Mouse (Mus musculus) neural tube, embryonic 15.5 days (tissue): ENCODE data around the gene Zfp68. TPM values are rescaled to one million over a fixed set of nuclear protein-coding genes. Genes with fewer than 3 reads are reported as not detected.
A peak's percentile ranks its signal among the peaks of the same experiment; 100 is the strongest.

Experiments used
- ATAC-seq: fragments of 200-750 bp; cut with Nextera tagmentation; 2 replicates; pipeline ENCODE4 v1.8.0; 2017; ENCODE audit warnings: mild to moderate bottlenecking, moderate TSS enrichment, moderate library complexity; ENCODE audit not compliant: low FRiP score
- H3K27ac ChIP-seq: fragments of 300-500 bp; sonication (generic); replicated peaks from 2 replicates; pipeline ENCODE4 v1.5.1; 2015; ENCODE audit warnings: mild to moderate bottlenecking, inconsistent platforms
- H3K27me3 ChIP-seq: fragments of 300-500 bp; sonication (generic); replicated peaks from 2 replicates; pipeline ENCODE4 v1.6.1; 2015; ENCODE audit warnings: inconsistent platforms
- H3K36me3 ChIP-seq: fragments of 300-500 bp; sonication (generic); 2 replicates; pipeline ENCODE4 v1.6.1; 2015; ENCODE audit warnings: inconsistent platforms
- H3K4me1 ChIP-seq: fragments of 300-500 bp; sonication (generic); 2 replicates; pipeline ENCODE4 v1.6.1; 2015; ENCODE audit warnings: inconsistent platforms
- H3K4me2 ChIP-seq: fragments of 300-500 bp; sonication (generic); 2 replicates; pipeline ENCODE4 v1.6.1; 2015; ENCODE audit warnings: inconsistent platforms, mild to moderate bottlenecking, moderate library complexity
- H3K4me3 ChIP-seq: fragments of 300-500 bp; sonication (generic); replicated peaks from 2 replicates; pipeline ENCODE4 v1.5.1; 2015; ENCODE audit warnings: mild to moderate bottlenecking, inconsistent platforms
- H3K9ac ChIP-seq: fragments of 300-500 bp; sonication (generic); replicated peaks from 2 replicates; pipeline ENCODE4 v1.6.1; 2015; ENCODE audit warnings: mild to moderate bottlenecking, inconsistent platforms
- H3K9me3 ChIP-seq: fragments of 300-500 bp; sonication (generic); replicated peaks from 2 replicates; pipeline ENCODE4 v1.6.1; 2016; ENCODE audit warnings: inconsistent platforms
- WGBS: fragments of 180-500 bp; shearing (Covaris S2); methylation state at CpG from one replicate; pipeline ENCODE4 v1.1.7; 2015; ENCODE audit warnings: mixed read lengths; 5-methylcytosine and 5-hydroxymethylcytosine counted together
- polyA plus RNA-seq: library from polyadenylated mRNA; unstranded; fragments of >200 nt; fragmentation: Nextera tagmentation; extraction: Ambion mirVana; gene quantifications from 2 replicates; pipeline ENCODE4 v1.2.1, GENCODE M21; 2015

Zfp68 gene
- 66.9 and 69.6 TPM in 2 replicates for polyA plus RNA-seq

DNA sequence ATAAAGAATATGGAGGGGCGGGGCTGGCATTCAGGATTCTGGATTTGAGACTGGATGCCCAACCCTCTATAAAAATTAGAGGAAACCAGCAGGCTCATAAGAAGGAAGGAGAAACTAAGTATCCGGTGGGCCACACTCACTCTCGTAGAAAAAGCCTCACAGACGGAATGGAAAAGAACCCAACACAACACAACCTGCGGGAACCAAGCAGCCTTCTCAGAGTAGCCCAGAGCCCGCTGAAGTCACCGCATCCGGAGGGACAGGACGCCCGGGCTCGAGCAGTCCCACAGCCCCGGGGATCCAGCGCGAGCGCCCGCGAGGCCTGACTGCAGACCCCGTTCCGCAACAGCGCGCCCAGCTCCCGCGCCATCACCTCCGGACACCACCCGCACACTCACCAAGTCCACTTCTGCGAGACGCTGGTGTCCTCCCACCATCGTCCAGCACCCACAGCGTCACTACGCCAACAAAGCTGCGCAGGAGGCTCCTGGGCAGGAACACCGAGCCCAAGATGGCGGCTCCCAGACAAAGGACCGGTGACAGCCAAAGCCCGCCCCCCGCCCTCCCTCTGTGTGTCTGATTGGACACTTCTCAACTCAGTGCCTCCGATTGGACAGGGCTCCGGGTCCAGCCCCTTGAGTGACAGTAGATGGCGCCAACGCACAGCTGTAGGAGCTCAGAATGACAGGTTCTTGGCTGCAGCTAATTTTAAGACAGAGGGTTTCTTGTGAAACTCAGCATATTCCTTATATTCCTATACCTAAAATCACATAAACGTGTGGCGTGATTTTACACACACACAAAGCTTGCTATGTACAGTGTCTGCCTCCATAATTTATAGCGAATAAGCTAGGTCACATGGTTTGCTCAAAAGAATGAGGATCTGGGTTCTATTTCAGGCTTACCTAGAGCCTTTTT lies at the start of gene Zfp68:
Zfp68 (minus strand) TSS at position 551 of the 918 bp plus-strand sequence.
- Histone ChIP-seq H3K27ac (peak within 1 kb of the TSS; percentile 99), H3K4me1 (peaks cover 22% of the 10 kb centered on the region), H3K4me2 (peak within 1 kb of the TSS; percentile 53), H3K4me3 (peak within 1 kb of the TSS; percentile 91), H3K9me3 (peaks cover 27% of the 10 kb centered on the region), H3K9ac (peak within 1 kb of the TSS; percentile 99), H3K27me3 (no peaks in the 10 kb centered on the region), H3K36me3 (peaks cover 35% of the 10 kb centered on the region)
- peak; percentile 96 for ATAC-seq
- WGBS = under 1% methylated on average over 43 of the region's 43 CpGs

GRCm38 (mm10) chr5:138658922-138659321 lies 39.4 kb upstream of the Zfp68 start:
- Histone ChIP-seq H3K9me3 (no peaks in the 10 kb centered on the region), H3K4me3 (no peak overlapping the region), H3K4me1 (0 out of 2 replicates have a peak, but pooled peaks cover 3% of the 10 kb centered on the region), H3K4me2 (no peak overlapping the region), H3K9ac (no peak overlapping the region), H3K27ac (no peak overlapping the region), H3K27me3 (no peaks in the 10 kb centered on the region), H3K36me3 (no peaks in the 10 kb centered on the region)
- 18% methylated on average over 5 of the region's 5 CpGs for WGBS
- ATAC-seq = peak; percentile 45; the same call in 1 of the 2 replicates

DNA sequence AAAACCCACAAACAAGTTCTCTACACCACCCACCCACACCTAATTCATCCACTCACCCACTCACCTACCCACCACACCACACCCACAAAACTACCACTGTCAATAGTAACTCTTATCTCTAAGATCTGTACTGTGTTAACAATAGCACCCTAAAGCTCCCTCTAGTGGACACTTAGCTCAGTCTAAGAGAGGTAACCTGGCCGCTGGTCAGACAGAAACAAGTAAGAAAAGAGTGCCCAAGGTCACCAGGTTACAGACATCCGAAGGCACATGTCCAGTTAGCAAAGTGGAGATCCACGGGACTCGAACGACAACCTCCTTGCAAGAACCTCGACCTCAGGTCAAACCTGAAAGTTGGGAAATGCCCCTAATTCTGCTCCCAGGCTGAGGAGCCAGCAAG lies 38.3 kb upstream of the Zfp68 start:
- ATAC-seq = peak; percentile 65; the same call in 1 of the 2 replicates
- WGBS = 32% methylated on average over 6 of the region's 6 CpGs
- Histone ChIP-seq H3K4me3 (no peak overlapping the region), H3K4me1 (0 out of 2 replicates have a peak, but pooled peaks cover 3% of the 10 kb centered on the region), H3K9ac (no peak overlapping the region), H3K36me3 (no peaks in the 10 kb centered on the region), H3K4me2 (no peak overlapping the region), H3K27me3 (no peaks in the 10 kb centered on the region), H3K27ac (no peak overlapping the region), H3K9me3 (no peaks in the 10 kb centered on the region)

GRCm38 (mm10) chr5:138657407-138657806 lies 37.8 kb upstream of the Zfp68 start:
- 0 out of 2 replicates have a peak, but pooled peaks cover 3% of the 10 kb centered on the region for H3K4me1 ChIP-seq
- H3K27ac ChIP-seq = no peak overlapping the region
- no peaks in the 10 kb centered on the region for H3K27me3 ChIP-seq
- H3K36me3 ChIP-seq = no peaks in the 10 kb centered on the region
- no peak overlapping the region for H3K9ac ChIP-seq
- no peak overlapping the region for H3K4me2 ChIP-seq
- H3K9me3 ChIP-seq = no peaks in the 10 kb centered on the region
- 95% methylated on average over 3 of the region's 3 CpGs for WGBS
- no peak for ATAC-seq
- no peak overlapping the region for H3K4me3 ChIP-seq

DNA sequence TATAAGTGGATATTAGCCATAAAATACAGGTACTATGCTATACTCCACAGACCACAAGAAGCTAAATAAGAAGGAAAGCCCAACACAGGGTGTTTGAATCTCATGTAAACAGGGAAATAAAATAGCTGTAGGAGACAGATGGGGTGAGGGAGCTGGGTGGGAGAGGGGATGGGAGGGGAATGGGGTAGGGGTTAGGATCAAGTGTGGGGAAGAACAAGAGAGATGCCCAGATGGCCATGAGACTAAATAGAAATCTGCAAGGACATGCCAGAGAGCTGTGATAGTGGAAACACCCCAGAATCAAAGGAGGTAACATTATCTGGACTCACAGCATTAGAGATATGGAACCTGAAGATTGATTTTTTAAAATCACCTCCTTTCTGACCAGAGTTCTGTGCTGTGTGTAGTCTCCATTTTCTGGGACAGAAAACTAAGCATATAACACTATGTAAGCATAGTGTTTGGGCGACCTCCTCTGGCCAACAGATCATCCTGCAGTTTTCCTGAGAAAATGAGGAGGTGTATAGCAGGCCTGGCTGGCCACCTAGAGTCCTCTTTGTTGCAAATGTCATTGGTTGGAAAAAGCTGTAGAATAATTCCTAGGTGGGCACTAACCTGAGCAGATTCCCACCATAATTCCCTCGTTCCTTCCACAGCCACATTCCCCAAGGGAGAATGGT lies 37.1 kb upstream of the Zfp68 start:
- no peaks in the 10 kb centered on the region for H3K27me3 ChIP-seq
- no peak overlapping the region for H3K27ac ChIP-seq
- peak; percentile 91 for ATAC-seq
- peaks cover 5% of the 10 kb centered on the region; the same call in 1 of the 2 replicates for H3K36me3 ChIP-seq
- no peak overlapping the region for H3K4me2 ChIP-seq
- H3K4me1 ChIP-seq = 0 out of 2 replicates have a peak, but pooled peaks cover 3% of the 10 kb centered on the region
- no peak overlapping the region for H3K4me3 ChIP-seq
- no peak overlapping the region; the same call in 1 of the 2 replicates for H3K9ac ChIP-seq
- WGBS = 16% methylated on average over 2 of the region's 2 CpGs
- no peaks in the 10 kb centered on the region for H3K9me3 ChIP-seq

DNA sequence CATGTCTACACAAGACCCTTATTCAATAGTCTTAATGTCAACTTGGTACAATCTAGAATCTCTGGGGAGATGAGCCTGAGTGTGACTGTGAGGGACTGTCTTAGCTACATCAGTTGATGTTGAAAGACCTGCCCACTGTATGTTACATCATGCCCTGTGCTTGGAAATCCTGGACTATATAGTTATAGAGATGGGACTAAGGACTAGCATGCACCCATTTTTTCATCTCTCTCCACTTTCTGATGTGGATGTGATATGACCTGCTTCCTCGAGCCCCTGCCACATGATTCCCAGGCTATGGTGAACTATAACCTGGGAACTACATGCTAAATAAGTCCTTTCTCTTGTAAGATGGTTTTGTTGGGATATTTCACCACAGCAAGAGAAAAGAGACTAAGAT lies 33.4 kb upstream of the Zfp68 start:
- H3K4me2 ChIP-seq = no peak overlapping the region
- no peak overlapping the region for H3K9ac ChIP-seq
- H3K27ac ChIP-seq = no peak overlapping the region
- H3K4me1 ChIP-seq = 0 out of 2 replicates have a peak, but pooled peaks cover 3% of the 10 kb centered on the region
- no peaks in the 10 kb centered on the region for H3K9me3 ChIP-seq
- H3K27me3 ChIP-seq = no peaks in the 10 kb centered on the region
- no peak overlapping the region for H3K4me3 ChIP-seq
- no peak for ATAC-seq
- WGBS = 88% methylated on average over 1 of the region's 1 CpGs
- peaks cover 29% of the 10 kb centered on the region for H3K36me3 ChIP-seq

DNA sequence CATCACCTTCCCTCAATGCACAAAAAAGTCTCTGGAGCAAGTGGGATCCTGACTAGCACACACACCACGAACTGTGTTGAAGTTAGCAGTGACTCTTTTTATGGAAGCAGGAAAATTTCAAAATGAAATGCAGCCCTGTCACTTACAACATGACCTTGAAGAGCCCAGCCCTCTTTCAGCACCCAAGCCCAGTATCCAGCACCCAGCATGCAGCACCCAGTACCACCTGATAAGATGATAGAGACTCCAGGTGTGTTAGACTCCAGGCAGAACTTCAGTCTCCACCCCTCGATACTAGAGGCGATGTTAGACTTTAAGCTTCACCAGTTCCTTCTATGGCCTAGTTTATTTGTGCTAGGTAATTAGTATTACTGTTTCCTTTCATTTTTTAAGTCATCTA lies 22.2 kb upstream of the Zfp68 start:
- Histone ChIP-seq H3K4me1 (no peaks in the 10 kb centered on the region), H3K36me3 (peaks cover 70% of the 10 kb centered on the region), H3K9me3 (no peaks in the 10 kb centered on the region), H3K9ac (no peak overlapping the region), H3K27ac (no peak overlapping the region), H3K27me3 (no peaks in the 10 kb centered on the region), H3K4me2 (no peak overlapping the region), H3K4me3 (no peak overlapping the region)
- ATAC-seq = no peak
- 94% methylated on average over 3 of the region's 3 CpGs for WGBS

GRCm38 (mm10) chr5:138641081-138641480 lies 21.5 kb upstream of the Zfp68 start:
- WGBS = 94% methylated on average over 3 of the region's 3 CpGs
- Histone ChIP-seq H3K9ac (no peak overlapping the region), H3K4me2 (no peak overlapping the region), H3K9me3 (no peaks in the 10 kb centered on the region), H3K4me3 (no peak overlapping the region), H3K27me3 (no peaks in the 10 kb centered on the region), H3K4me1 (no peaks in the 10 kb centered on the region), H3K27ac (no peak overlapping the region), H3K36me3 (peaks cover 70% of the 10 kb centered on the region)
- no peak for ATAC-seq

DNA sequence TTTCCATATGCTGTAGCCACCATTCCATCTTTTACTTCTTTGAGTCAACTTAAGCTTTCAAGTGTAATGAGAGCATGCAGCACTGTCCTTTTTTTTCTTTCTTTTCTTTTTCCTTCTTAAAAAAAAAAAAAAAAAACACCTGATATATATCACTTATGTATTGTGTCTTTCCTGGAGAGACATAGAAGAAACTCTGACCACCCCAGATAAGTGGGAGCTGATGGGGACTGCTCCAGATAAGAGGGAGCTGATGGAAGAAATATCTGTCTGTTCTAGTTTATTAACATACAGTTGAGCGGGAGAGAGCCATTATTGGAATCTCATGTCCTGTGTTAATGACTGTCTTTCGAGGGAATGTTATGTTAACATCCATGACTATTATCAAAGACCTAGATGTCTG lies 16.9 kb upstream of the Zfp68 start:
- Histone ChIP-seq H3K4me1 (no peaks in the 10 kb centered on the region), H3K9me3 (no peaks in the 10 kb centered on the region), H3K4me3 (no peak overlapping the region), H3K27ac (no peak overlapping the region), H3K27me3 (no peaks in the 10 kb centered on the region), H3K36me3 (peaks cover 51% of the 10 kb centered on the region), H3K4me2 (no peak overlapping the region), H3K9ac (no peak overlapping the region)
- WGBS = 97% methylated on average over 2 of the region's 2 CpGs
- ATAC-seq = no peak

DNA sequence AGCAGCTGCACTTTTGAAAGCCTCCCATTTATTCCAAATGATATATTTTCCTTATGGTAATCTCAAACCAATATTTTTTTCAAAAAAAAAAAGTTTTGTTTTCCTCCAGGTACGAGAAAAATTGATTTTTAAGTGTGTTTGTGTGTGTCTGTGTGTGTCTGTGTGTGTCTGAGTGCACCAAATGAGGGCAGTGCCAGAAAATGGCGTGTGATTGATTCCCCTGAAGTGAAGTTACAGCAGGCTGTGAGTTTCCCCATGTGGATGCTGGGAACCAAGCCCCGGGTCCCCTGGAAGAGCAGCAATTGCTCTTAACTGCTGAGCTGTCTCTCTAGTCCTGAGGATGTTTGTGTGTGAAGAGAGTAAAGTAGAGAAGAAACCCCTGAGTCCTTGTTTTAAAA lies 3.9 kb upstream of the Zfp68 start:
- peaks cover 21% of the 10 kb centered on the region for H3K4me1 ChIP-seq
- no peaks in the 10 kb centered on the region for H3K36me3 ChIP-seq
- peak overlapping the region; percentile 61 for H3K4me2 ChIP-seq
- H3K4me3 ChIP-seq = peak overlapping the region; percentile 93
- H3K9ac ChIP-seq = peak overlapping the region; percentile 96
- no peak for ATAC-seq
- 11% methylated on average over 3 of the region's 3 CpGs for WGBS
- H3K27ac ChIP-seq = peak overlapping the region; percentile 98
- no peaks in the 10 kb centered on the region for H3K9me3 ChIP-seq
- no peaks in the 10 kb centered on the region for H3K27me3 ChIP-seq

- peak within 1 kb of the TSS; percentile 93 for H3K4me3 ChIP-seq
- H3K9me3 ChIP-seq = 0 out of 2 replicates have a peak, but pooled peaks cover 3% of the 10 kb centered on the region
- peak; percentile 94 for ATAC-seq
- H3K36me3 ChIP-seq = peaks cover 3% of the 10 kb centered on the region; the same call in 1 of the 2 replicates
- H3K9ac ChIP-seq = peak within 1 kb of the TSS; percentile 96
- peaks cover 27% of the 10 kb centered on the region for H3K4me1 ChIP-seq
- WGBS = under 1% methylated on average over 30 of the region's 30 CpGs
- no peaks in the 10 kb centered on the region for H3K27me3 ChIP-seq
- peak within 1 kb of the TSS; percentile 61 for H3K4me2 ChIP-seq
- peak within 1 kb of the TSS; percentile 98 for H3K27ac ChIP-seq
Measured at GRCm38 (mm10) chr5:138622645-138623477, 3.3 kb upstream of the Zfp68 start, which contains the start of gene A430033K04Rik. TSS of gene A430033K04Rik (plus strand) at chr5:138622859.
